Mouse (Mus musculus): ENCODE measurements around the gene Bsx.

- TF ChIP-seq POLR2A (IDR thresholded peaks at IDR 0.05; ENCODE audit: borderline replicate concordance, extremely low read depth, low read depth, low read length) (no peak), CTCF (IDR thresholded peaks at IDR 0.05; ENCODE audit: insufficient read depth, low read length) (no peak)
These were observed 33.5 kb downstream of the Bsx start for GRCm38 (mm10) chr9:40907413-40907812.
